Mouse (Mus musculus): ENCODE measurements around the gene Plac8.

GRCm38 (mm10) chr5:100581622-100582434, 9.8 kb upstream of the Plac8 start:
- TF ChIP-seq POLR2A (IDR thresholded peaks at IDR 0.05; ENCODE audit: insufficient read depth, low read depth, low read length): no peak
- TF ChIP-seq EP300 (IDR thresholded peaks at IDR 0.05; ENCODE audit: insufficient read depth, low read depth, low read length): no peak

All from heart, adult 2 months (tissue).